Mouse (Mus musculus) urinary bladder, postnatal 14 days (tissue): ENCODE measurements around the gene Chrna1.
"Not testable (repeated sequence)": the region's sequence is repeated elsewhere in the genome, so short reads cannot be mapped to it uniquely, and the experiment has no call there.

ENCODE experiments used
- DNase-seq: peaks from one replicate; pipeline ENCODE4 v3.0.0; 2021; ENCODE audit warnings: low spot score

Gene Chrna1

GRCm38 (mm10) chr2:73557061-73557460, 23.1 kb downstream of the Chrna1 start:
- not testable (repeated sequence) for DNase-seq

DNA sequence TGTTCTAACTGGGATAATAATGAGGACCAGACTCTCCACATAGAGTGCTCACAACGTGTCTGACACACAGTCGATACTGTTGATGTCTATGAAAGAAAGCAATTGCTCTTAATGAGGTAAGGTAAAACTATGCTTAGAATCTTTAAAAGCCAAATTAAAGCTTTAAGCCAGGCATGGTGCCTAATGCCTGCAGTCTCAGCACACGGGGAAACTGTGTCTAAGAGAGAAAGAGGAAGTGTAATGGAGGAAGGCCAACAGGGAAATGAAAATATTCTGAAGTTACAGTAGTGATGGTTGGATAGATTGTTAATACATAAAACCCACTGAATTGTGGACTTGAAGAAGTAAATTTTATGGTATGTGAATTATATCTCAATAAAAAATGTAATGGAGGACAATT, 25.7 kb downstream of the Chrna1 start:
- DNase-seq, result no peak

GRCm38 (mm10) chr2:73552926-73553325, 27.2 kb downstream of the Chrna1 start:
- DNase-seq, result no peak

DNA sequence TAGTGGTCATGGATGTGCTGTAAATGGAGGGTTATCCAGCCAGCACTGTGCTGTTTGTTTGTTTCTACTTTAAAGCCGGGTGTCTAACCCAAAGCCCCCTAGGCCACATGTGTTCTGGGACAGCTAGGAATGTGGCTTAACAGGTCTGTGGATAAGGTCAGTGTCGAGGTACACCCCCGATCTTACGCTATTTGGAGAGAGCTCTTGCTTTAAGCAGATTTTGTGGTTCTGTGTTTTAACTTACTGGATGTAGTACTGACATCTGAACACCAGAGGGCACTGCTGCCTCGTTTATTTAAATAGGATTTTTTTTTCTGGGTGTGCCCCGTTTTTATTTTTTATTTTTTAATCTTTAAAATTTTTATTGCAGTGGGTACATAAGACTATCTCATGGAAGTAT, 29.4 kb downstream of the Chrna1 start:
- DNase-seq, result peak; percentile 33

GRCm38 (mm10) chr2:73548542-73548941, 31.6 kb downstream of the Chrna1 start:
- no peak for DNase-seq

DNA sequence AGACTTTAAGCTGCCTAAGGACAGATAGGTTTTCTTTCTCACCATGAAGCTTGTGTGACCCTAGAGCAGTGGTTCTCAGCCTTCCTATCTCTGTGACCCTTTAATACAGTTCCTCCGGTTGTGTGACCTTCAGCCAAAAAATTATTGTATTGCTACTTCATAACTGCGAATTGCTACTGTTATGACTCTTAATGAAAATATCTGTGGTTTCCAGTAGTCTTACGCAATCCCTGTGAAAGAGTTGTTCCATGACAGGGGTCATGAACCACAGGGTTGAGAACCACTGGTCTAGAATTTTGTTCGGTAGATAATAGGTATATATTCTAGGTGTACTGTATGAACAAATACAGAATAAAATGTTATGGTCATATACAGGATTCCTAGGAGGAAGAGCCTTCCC, 32.9 kb downstream of the Chrna1 start:
- DNase-seq, result no peak

DNA sequence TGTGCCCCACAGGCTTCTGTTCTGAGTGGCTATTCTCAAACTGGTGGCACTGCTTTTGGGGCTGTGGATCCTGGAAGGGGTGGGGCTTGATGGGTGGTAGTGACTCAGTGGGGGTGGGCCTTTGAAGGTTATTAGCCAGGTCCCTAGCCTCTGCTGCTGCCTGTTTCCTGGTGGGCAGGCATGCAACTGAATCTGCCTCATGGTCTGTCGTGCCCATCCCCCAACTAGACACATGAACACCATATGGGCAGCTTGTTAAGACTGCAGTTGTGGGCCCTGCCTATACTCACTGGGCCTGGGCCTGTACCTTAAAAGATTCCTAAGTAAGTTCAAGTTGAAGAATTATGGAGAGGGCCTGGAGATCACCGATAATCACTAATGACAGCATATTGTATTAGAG, 34.6 kb downstream of the Chrna1 start:
- no peak for DNase-seq

DNA sequence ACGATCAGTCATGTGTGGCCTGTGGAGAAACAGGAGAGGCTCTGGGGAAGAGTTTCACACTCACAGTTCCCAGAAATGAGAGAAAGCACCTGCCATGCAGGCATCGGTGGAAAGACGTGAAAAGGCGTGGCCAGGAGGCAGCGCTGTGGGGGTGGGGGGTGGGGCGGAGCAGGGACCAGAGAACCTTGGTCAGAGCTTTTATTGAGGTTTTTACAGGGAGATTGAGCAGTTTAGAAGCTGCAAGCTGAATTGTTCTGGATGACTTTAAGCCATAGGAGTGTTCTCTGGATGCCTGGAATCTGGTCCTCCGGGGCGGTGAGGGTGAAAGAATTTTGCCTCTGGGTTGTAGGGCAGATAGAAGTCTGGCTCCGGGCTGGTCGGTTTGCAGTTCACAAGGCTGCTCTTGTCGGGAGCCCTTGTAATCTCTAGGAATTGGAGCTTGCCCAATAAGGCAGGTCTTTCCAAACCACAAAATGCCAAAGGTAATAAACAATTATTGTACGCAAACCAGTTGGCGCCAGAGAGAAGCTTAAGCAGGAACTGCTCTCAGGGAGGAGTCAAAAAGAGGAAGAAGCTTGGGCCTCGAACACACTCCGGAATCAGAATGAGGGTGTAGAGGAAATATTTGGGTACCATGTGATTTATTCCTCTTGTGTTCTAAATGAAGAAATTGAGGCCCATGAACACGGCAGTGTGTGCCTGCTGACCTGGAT, 39.5 kb downstream of the Chrna1 start:
- no peak for DNase-seq

DNA sequence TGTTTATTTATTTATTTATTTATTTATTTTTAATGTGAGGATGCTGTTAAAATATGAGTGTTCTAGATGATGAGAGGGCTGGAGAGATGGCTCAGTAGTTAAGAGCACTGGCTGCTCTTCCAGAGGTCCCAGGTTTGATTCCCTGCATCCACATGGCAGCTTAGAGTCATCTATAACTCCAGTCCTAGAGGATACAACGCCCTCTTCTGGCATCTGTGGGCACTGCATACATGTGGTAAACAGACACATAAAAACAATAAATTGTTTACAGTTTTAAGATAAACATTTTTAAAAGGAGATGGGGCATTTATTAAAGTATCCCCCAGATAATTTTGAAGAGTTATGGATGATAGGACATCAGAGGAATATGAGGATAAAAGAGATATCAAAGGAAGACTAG, 40.4 kb downstream of the Chrna1 start:
- no peak for DNase-seq

- no peak for DNase-seq
Measured at GRCm38 (mm10) chr2:73539141-73539540, 41.0 kb downstream of the Chrna1 start.

DNA sequence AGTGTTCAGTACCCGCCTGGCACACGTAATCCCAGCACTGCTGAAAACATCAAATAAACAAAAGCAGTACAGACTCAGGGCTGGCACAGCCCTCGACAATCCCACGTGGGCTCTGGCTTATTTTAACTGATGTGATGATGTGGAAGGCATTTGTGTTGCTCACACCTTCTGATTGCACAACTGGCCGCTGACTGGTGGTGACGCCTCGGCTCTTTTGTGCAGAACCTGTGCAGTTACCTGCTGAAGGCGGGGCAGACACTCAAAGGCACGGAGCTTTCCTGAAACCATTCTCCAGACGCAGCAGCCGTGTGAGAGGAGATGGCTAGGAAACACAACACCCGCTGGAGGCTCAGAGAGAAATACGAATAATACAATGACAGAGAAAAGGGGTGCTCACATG, 41.5 kb downstream of the Chrna1 start:
- DNase-seq, result no peak

GRCm38 (mm10) chr2:73536091-73536783, 43.9 kb downstream of the Chrna1 start:
- DNase-seq, result no peak

DNA sequence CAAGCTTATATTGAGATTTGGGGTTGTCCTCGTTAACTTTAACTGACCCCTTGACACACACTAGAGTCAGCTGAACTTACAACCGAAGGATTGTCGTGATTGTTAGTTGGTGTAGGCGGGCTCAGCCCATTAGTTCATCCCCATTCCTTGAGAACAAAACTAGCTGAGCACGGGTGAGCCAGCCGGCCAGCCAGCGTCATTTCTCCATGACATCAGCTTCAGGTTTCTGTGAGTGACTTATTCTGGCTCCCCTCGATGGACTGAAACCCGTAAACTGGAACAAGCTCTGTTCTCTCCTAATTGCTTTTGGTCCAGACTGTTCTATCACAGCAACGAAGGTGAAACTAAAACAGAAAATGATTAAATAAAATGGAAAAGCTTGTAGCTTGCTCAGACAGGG, 45.4 kb downstream of the Chrna1 start:
- DNase-seq, result no peak

GRCm38 (mm10) chr2:73530487-73530886, 49.7 kb downstream of the Chrna1 start:
- DNase-seq, result no peak

DNA sequence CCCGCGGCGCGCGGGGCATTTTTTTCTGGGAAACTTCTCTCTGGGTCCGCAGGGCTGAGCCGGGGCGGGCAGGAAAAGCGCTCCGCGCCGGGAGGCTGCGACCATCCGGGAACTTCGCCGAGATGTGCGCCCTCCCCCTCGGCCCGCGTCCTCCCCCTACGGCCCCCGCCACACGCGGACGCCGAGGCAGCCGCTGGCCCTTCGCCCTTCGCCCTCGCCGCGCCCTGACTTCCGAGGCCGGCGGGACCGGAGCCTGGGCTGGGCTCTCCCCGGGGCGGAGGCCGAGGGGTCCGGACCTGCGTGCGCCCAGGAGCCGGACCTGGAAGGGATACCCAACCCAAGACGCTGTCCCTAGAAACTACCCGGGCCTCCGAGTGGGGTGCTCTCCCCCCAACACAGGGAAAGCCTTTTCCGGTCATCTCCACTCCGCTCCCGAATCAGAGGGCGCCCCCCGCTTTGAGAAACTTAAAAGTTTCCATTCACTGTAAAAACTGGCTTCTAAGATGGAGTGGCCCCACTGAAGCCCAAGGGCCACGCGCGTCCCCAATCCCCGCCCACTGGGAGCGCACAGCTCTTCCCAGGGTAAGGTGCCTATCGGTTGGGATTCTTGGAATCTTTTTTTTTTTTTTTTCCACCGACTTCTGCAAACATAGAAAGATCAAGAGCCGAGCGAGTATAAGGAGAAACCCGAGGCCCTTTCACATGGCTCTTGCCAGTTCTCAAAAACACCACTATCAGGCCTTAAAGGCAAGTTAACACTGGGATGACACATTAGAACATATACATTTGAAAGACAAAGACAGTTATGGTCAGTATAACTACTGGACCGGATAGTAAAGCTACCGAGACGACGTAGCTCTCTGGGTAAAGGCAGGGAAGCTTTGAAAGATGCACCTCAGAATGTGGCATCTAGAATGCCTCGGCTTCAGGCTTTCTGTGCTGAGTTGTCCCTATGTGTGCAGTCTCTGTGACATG, 50.5 kb downstream of the Chrna1 start, which contains the start of gene Wipf1:
TSS of gene Wipf1 (minus strand) at position 379 of the 975 bp plus-strand sequence.
- peak; percentile 80 for DNase-seq

GRCm38 (mm10) chr2:73528516-73529355, 51.4 kb downstream of the Chrna1 start:
- peak; percentile 28 for DNase-seq

DNA sequence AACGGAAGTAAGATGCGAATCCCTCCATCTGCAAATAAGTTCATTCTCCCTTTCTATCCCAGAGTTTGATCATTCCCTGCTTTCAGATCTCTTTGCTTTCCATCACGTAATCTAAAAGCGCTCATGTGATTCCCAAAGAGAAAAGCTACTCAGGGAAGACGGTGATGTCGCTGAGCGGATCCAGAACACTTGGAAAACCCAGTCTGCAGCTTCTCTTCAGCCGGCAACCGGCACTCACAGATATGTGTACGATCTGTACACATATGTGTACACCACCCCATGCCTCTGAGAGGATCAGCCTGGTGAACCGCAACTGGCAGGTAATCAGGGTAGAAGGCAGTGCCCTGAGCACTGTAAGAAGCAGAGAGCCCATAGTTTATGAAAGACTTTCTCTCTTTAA, 52.2 kb downstream of the Chrna1 start:
- DNase-seq, result no peak

DNA sequence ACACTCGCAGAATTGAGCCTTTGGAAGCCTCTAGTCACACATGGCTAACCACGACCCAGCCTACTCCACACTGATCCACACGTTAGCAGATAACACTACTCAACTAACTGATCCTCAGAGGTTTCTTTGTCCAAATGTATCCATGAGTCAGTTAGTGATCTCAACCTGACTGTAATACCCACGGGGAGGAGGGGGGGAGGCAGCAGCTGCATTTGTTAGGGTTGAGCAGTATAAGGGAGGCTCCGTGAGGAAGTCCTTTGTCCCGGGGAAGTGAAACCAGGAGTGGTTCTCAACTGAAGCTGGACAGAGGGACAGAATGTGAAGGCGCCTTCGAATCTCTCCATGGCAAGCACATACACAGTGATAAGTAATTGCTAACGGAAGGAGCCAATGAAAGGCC, 53.4 kb downstream of the Chrna1 start:
- DNase-seq, result no peak

DNA sequence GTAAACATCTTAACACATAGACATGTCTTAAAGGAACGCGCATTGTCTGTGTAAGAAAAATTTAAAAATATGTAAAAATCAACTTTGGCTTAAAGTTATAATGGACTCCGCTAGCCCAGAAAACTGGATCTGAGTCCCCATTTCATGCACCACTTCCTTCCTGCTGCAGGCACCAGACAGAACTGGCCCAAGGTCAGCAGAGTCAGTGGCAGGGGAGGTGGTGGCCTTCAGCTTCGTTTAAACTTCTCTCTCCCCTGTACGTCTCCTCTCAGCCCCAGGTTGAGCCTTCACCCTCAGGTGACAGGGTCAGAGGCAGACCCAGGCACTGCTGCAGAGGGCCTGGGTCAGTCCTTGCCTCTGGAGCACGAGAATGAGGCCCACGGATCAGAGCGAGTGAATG, 57.2 kb downstream of the Chrna1 start:
- no peak for DNase-seq

DNA sequence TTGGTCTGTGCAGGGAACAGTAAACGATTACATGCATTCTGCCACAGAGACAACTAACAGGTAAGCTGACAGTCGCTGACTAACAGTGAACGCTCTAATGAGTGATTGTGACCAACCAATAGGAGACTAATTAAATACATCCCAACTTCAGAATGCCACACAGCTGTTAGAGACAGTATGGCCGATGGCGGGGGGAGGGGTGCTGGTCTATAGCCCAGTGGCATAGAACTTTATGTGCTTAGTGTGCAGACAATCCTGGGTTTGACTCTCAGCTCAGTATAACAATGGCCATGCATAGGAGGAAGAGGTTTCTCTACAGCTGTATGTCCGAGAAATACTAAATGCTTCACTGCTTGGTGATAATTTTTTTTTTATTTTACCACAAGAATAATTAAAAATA, 57.8 kb downstream of the Chrna1 start:
- no peak for DNase-seq

DNA sequence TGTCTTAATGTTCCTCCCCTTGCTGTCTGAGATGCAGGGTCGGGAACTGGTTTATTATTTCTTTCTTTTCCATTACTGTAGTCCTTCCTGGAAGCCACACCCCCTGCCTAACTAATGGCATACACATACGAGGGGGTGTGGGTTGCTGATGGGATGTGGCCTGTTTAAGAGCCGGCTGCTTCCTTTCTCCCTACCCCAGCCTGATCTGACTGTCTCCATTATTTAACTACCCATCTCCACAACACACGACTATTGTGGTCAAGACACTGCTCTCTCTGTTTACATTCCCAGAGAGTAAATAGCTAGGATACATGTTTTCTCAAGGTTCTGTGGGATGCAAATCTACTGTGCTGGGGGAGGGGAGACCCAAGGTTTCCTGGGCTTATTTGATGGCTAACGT, 58.4 kb downstream of the Chrna1 start:
- DNase-seq, result no peak

DNA sequence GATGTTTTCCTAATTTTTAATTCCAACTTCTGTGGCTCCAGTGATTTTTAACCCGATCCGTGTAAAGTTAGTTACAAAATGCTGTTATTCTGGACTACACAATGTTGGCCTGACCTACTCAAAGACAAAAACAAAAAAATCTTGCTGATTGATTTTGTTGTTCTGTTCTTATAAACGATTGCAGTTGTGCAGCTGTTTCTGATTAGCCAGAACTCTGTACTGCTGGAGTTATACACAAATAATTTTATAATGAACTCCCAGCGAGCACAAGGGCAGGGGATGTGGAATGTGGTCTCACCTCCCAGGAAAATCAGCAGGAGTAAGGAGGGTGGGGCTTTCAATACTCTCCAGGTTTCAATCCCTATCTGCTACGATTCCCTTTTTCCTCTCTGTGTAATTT, 61.2 kb downstream of the Chrna1 start:
- DNase-seq, result no peak
